ENCODE assay signal across 13 mouse cellular contexts in genomic region chr2:168343705-168344104, GRCm38 (mm10).
DNase-seq lines count a peak whose midpoint lies in the region; ATAC-seq and TF ChIP-seq lines count a peak whose summit lies in the region.
"Had no signal": no experiment of that assay in that cellular context is flagged by ENCODE, and none has a peak within 500 bp of the region (broad histone marks: within the 10 kb centered on the region; RNA-seq: fewer than 3 reads in every experiment).

No protein-coding gene starts in this region.

- no peaks in the 10 kb centered on the region for H3K79me2 ChIP-seq in heart, adult 2 months (replicated peaks; ENCODE audit: control insufficient read depth, insufficient read depth, low read length)

- no peak for TF ChIP-seq POLR2A in heart, adult 2 months (IDR thresholded peaks at IDR 0.05; ENCODE audit: insufficient read depth, low read depth, low read length)

- no peak overlapping the region for H3K9ac ChIP-seq in hindbrain, embryonic 13.5 days
- no peak overlapping the region for H3K9ac ChIP-seq in midbrain, embryonic 13.5 days (replicated peaks)
- no peak overlapping the region for H3K9ac ChIP-seq in heart, adult 2 months (ENCODE audit: low read depth, low read length)
- H3K9ac ChIP-seq: heart, embryonic 13.5 days; lung, embryonic 14.5 days had no signal

- peak; percentile 79 for ATAC-seq in hindbrain, embryonic 13.5 days (ENCODE audit: low FRiP score)
- peak; percentile 72 for ATAC-seq in midbrain, embryonic 13.5 days

- no peak overlapping the region for H3K4me3 ChIP-seq in hindbrain, embryonic 13.5 days
- no peak overlapping the region for H3K4me3 ChIP-seq in midbrain, embryonic 13.5 days (replicated peaks)
- H3K4me3 ChIP-seq in heart, adult 2 months: no peak overlapping the region
- H3K4me3 ChIP-seq: heart, embryonic 13.5 days; limb, embryonic 10.5 days had no signal

- peak; percentile 47 to 62 for DNase-seq in right cerebral cortex, postnatal 10 days (ENCODE audit: low spot score in 2 of 2)
- DNase-seq in right cerebral cortex, postnatal 36 days (ENCODE audit: low spot score in 2 of 2): no peak
- no peak for DNase-seq in MN1 (ENCODE audit: low spot score)
- DNase-seq in heart, adult 2 months: no peak
- DNase-seq in adrenal gland, postnatal 14 days: no peak
- DNase-seq: kidney, adult 2 months; lung, embryonic 14.5 days; right cerebral cortex, postnatal 25 days had no signal

- TF ChIP-seq EP300 in heart, adult 2 months (IDR thresholded peaks at IDR 0.05; ENCODE audit: insufficient read depth, low read depth, low read length): no peak

- TF ChIP-seq CTCF in heart, adult 2 months (IDR thresholded peaks at IDR 0.05): no peak

- no peak overlapping the region for H3K4me2 ChIP-seq in hindbrain, embryonic 13.5 days
- H3K4me2 ChIP-seq in midbrain, embryonic 13.5 days (replicated peaks): no peak overlapping the region
- H3K4me2 ChIP-seq: heart, embryonic 13.5 days; lung, embryonic 14.5 days had no signal

- peak overlapping the region; percentile 80 for H3K27ac ChIP-seq in hindbrain, embryonic 13.5 days
- peak overlapping the region; percentile 70 for H3K27ac ChIP-seq in midbrain, embryonic 13.5 days
- H3K27ac ChIP-seq in heart, adult 2 months: no peak overlapping the region
- H3K27ac ChIP-seq: heart, embryonic 13.5 days; limb, embryonic 10.5 days; stomach, postnatal 0 days had no signal

- H3K36me3 ChIP-seq in hindbrain, embryonic 13.5 days: no peaks in the 10 kb centered on the region
- H3K36me3 ChIP-seq in midbrain, embryonic 13.5 days: no peaks in the 10 kb centered on the region
- no peaks in the 10 kb centered on the region for H3K36me3 ChIP-seq in heart, adult 2 months (ENCODE audit: control insufficient read depth, insufficient read depth, low read length)
- H3K36me3 ChIP-seq: heart, embryonic 13.5 days; limb, embryonic 10.5 days had no signal

- H3K9me3 ChIP-seq in hindbrain, embryonic 13.5 days: no peaks in the 10 kb centered on the region
- no peaks in the 10 kb centered on the region for H3K9me3 ChIP-seq in midbrain, embryonic 13.5 days
- H3K9me3 ChIP-seq: heart, embryonic 13.5 days; limb, embryonic 10.5 days had no signal

- H3K27me3 ChIP-seq in hindbrain, embryonic 13.5 days: 0 out of 2 replicates have a peak, but pooled peaks cover 13% of the 10 kb centered on the region
- no peaks in the 10 kb centered on the region for H3K27me3 ChIP-seq in midbrain, embryonic 13.5 days
- H3K27me3 ChIP-seq in heart, adult 2 months (ENCODE audit: control insufficient read depth, insufficient read depth, low read length): no peaks in the 10 kb centered on the region

- H3K4me1 ChIP-seq in hindbrain, embryonic 13.5 days (replicated peaks): peaks cover 47% of the 10 kb centered on the region
- peaks cover 40% of the 10 kb centered on the region for H3K4me1 ChIP-seq in midbrain, embryonic 13.5 days (replicated peaks)
- H3K4me1 ChIP-seq in heart, adult 2 months (ENCODE audit: control insufficient read depth, insufficient read depth, low read length): no peaks in the 10 kb centered on the region
- H3K4me1 ChIP-seq: heart, embryonic 13.5 days had no signal

- intact Hi-C loops in heart, adult 2 months (cut with DNase I): no loop called here

- WGBS in hindbrain, embryonic 13.5 days: 21% methylated on average over 7 of the region's 7 CpGs
- 33% methylated on average over 7 of the region's 7 CpGs for WGBS in midbrain, embryonic 13.5 days
- WGBS in heart, adult 2 months: 53% methylated on average over 7 of the region's 7 CpGs

Comparison
In these comparisons a context has a peak if more than half of its experiments do, and no peak if none do; other contexts are left out.
1. DNase-seq: peak in right cerebral cortex, postnatal 10 days (2 of 2); none in right cerebral cortex, postnatal 36 days (0 of 2), MN1 (single experiment), heart, adult 2 months (0 of 2) and adrenal gland, postnatal 14 days (single experiment).